Mouse (Mus musculus) left cerebral cortex, adult 2 months (tissue): ENCODE data around the gene Stoml3. TPM values are rescaled to one million over a fixed set of nuclear protein-coding genes. Genes with fewer than 3 reads are reported as not detected.

ENCODE experiments used
- DNase-seq, 2 experiments: peaks; one replicate each; pipeline ENCODE4 v3.0.0; 2021 to 2022; ENCODE audit warnings: low spot score in 2 of 2, mixed read lengths in 1 of 2; ENCODE audit errors: extremely low spot score in 1 of 2
- H3K27ac ChIP-seq: fragments of 200-600 bp; 2 replicates; pipeline ENCODE4 v1.8.1; 2022
- H3K4me3 ChIP-seq: fragments of 200-600 bp; 2 replicates; pipeline ENCODE4 v1.8.1; 2022
- CTCF ChIP-seq: fragments of 200-600 bp; IDR thresholded peaks from 2 replicates; pipeline ENCODE4 v1.8.1; 2022; ENCODE audit warnings: antibody characterized with exemption, mild to moderate bottlenecking, moderate library complexity
- intact Hi-C: fragments of 180-260 bp; cut with DNase I; formaldehyde crosslinking; loops from one replicate; pipeline ENCODE4 v1.15.1; 2025
- long read RNA-seq, 2 experiments: library from polyadenylated mRNA; stranded (forward); transcript quantifications; one replicate each; pipeline ENCODE4 v2.0.0; 2021; ENCODE audit warnings: borderline mapping rate in 2 of 2
- total RNA-seq, 2 experiments: library from RNA; stranded (reverse); gene quantifications; 2 replicates each; pipeline ENCODE4 v1.2.3; 2021

The Stoml3 gene
- not detected for total RNA-seq
- long read RNA-seq, experiment 1 = 0 reads
- long read RNA-seq, experiment 2, partial matches to known transcripts = 0 of 1 reads
- long read RNA-seq, experiment 2, other reads (novel, unspliced or antisense) = 1 of 1 reads

- no peak for DNase-seq
- no peak within 1 kb of the TSS for H3K27ac ChIP-seq
- TF ChIP-seq CTCF = no peak
- H3K4me3 ChIP-seq = no peak within 1 kb of the TSS
- intact Hi-C loops = no loop called here
These were observed at the start of gene Stoml3 for GRCm38 (mm10) chr3:53488353-53488752. Stoml3 (plus strand) TSS chr3:53488653.

GRCm38 (mm10) chr3:53445540-53445939 is 42.9 kb upstream of the Stoml3 start:
- intact Hi-C loops = loop anchor here (10.0 kb wide), 1 partner anchor 181 kb away; no protein-coding TSS in a partner anchor
- H3K27ac ChIP-seq = no peak overlapping the region

GRCm38 (mm10) chr3:53446801-53447200 is 41.7 kb upstream of the Stoml3 start:
- DNase-seq = peak in 1 of 2 experiments; percentile 7
- no peak for TF ChIP-seq CTCF
- intact Hi-C loops = loop anchor here (10.0 kb wide), 1 partner anchor 182 kb away; no protein-coding TSS in a partner anchor
- Histone ChIP-seq H3K27ac (no peak overlapping the region), H3K4me3 (no peak overlapping the region)

More at GRCm38 (mm10) chr3:53445540-53445939, 42.9 kb upstream of the Stoml3 start:
- no peak overlapping the region for H3K4me3 ChIP-seq
- DNase-seq = no peak
- TF ChIP-seq CTCF = no peak

GRCm38 (mm10) chr3:53448208-53448607 is 40.2 kb upstream of the Stoml3 start:
- intact Hi-C loops = loop anchor here (1.0 to 10.0 kb wide), 2 partner anchors 183 to 419 kb away; no protein-coding TSS in a partner anchor
- DNase-seq = peak in 1 of 2 experiments; percentile 61
- TF ChIP-seq CTCF = peak; percentile 90

GRCm38 (mm10) chr3:53450666-53451065 is 37.8 kb upstream of the Stoml3 start:
- no peak for TF ChIP-seq CTCF
- Histone ChIP-seq H3K27ac (no peak overlapping the region), H3K4me3 (no peak overlapping the region)
- intact Hi-C loops = no loop called here
- DNase-seq = peak in 1 of 2 experiments; percentile 7

More at GRCm38 (mm10) chr3:53448208-53448607, 40.2 kb upstream of the Stoml3 start:
- no peak overlapping the region for H3K27ac ChIP-seq
- no peak overlapping the region for H3K4me3 ChIP-seq

GRCm38 (mm10) chr3:53452351-53452750 is 36.1 kb upstream of the Stoml3 start:
- intact Hi-C loops = no loop called here
- H3K4me3 ChIP-seq = no peak overlapping the region

DNA sequence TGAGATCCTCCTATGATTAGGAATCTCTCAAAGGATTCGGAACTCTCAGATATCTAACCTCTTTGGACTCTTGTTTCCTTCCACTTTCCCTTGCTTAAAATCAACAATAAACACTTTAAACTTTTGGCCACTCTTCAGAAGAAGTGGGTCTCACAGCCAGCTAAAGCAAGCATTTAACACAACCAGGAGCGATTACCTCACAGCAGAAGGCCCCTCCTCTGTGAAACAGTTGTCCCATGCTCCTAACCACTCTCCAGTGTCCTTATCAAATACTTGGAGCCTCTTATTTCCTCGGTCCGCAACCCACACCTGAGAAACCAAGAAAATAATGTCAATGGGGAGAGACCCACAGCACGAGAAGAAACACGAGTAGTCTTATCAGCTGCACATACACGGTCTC is 35.1 kb upstream of the Stoml3 start:
- DNase-seq = no peak
- no peak for TF ChIP-seq CTCF
- Histone ChIP-seq H3K27ac (no peak overlapping the region), H3K4me3 (no peak overlapping the region)
- intact Hi-C loops = no loop called here

More at GRCm38 (mm10) chr3:53452351-53452750, 36.1 kb upstream of the Stoml3 start:
- no peak for DNase-seq
- no peak overlapping the region for H3K27ac ChIP-seq
- TF ChIP-seq CTCF = no peak

DNA sequence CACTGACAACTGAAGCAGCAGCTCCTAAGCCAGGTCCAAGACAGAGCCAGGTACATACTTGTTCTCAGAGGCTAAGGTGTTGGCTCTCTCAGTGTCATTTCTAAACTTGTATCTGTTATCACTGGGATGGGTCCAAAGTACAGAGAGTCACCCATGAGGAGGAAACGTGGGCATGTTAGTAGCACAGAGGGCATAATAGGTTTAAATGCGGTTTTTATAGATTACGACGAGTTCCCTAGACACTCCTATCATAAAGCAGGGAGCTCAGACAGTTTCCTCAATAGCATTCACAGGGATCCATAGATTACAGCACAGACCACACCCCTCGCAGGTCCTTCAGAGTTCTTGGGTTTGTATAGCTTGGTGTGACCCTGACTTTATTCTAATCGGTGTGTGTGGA is 34.4 kb upstream of the Stoml3 start:
- TF ChIP-seq CTCF = no peak
- intact Hi-C loops = no loop called here
- Histone ChIP-seq H3K27ac (no peak overlapping the region), H3K4me3 (no peak overlapping the region)
- DNase-seq = no peak

- H3K4me3 ChIP-seq = no peak overlapping the region
- DNase-seq = no peak
- TF ChIP-seq CTCF = no peak
- no peak overlapping the region for H3K27ac ChIP-seq
- intact Hi-C loops = no loop called here
These were observed 33.9 kb upstream of the Stoml3 start for GRCm38 (mm10) chr3:53454561-53454960.

DNA sequence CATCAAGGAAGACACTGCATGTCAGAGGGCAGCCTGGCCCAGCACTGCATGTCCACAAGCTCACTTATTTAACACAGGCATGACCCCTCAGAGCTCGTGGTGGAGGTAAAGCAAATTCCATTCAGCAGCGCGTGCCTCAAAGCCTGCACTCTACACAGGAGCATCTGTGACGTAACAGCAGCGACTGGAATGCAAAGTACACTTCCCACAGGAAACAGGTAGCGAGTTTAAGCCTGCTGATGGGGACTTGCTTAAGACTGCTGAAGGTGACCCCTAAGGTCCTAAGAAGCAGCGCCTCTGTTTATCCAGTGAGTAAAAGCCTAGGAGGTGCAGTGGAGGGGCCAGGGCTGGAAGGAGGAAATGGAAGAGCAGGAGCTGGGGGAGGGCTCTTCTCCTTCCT is 33.5 kb upstream of the Stoml3 start:
- no peak for TF ChIP-seq CTCF
- no peak overlapping the region for H3K27ac ChIP-seq
- intact Hi-C loops = no loop called here
- no peak overlapping the region for H3K4me3 ChIP-seq
- DNase-seq = no peak

DNA sequence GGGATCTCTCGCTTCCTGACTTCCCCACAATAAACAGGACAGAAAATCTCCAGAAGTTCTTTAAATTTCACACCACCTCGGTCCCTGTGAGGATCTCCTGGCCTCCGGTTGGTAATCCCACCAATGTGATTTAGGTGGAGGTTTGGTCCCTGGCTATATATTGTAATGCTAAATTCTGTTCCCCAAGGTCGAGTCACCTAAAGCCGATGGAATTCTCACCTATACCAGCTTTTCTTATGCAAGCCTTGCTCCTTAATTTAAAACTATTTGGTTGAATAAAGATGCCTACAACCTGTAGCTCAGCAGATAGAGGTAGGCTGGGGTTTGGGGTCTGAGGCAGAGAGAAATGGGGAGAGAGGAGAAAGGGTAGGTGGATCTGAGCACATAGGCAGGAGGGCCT is 30.7 kb upstream of the Stoml3 start:
- intact Hi-C loops = no loop called here
- no peak overlapping the region for H3K4me3 ChIP-seq
- no peak for DNase-seq
- H3K27ac ChIP-seq = no peak overlapping the region
- TF ChIP-seq CTCF = no peak

DNA sequence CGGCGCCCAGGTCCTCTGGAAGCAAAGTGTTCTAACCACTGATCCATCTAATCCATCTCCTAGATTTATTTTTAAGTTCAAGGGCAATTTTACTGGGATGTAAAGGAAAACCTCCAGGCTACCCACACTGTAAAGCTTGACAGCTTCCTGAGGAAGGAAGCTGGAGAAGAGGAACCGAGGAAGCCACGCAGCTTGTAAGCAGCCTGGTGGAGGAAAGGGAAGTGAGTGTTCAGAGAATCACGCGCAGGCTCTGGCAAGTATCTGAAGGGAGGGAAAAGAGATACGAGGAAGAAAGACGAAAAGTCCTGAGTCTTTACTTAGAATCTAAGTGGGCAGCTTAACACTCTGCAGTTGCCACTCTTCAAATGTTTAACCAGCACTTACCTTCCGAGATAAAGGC is 28.3 kb upstream of the Stoml3 start:
- no peak overlapping the region for H3K27ac ChIP-seq
- intact Hi-C loops = loop anchor here (5.0 kb wide), 2 partner anchors 402 to 443 kb away; partner anchors contain the start of genes Cog6 and Ufm1
- no peak for TF ChIP-seq CTCF
- no peak overlapping the region for H3K4me3 ChIP-seq
- DNase-seq = no peak

- Histone ChIP-seq H3K4me3 (peak overlapping the region; percentile 82), H3K27ac (peak overlapping the region; percentile 100)
- DNase-seq = no peak
- TF ChIP-seq CTCF = no peak
- intact Hi-C loops = loop anchor here (5.0 kb wide), 2 partner anchors 400 to 445 kb away; partner anchors contain the start of genes Cog6 and Ufm1
These were observed 25.8 kb upstream of the Stoml3 start for GRCm38 (mm10) chr3:53462701-53463045.
